Comparison of ENCODE assay signal across 9 mouse cellular contexts in the genomic region with DNA sequence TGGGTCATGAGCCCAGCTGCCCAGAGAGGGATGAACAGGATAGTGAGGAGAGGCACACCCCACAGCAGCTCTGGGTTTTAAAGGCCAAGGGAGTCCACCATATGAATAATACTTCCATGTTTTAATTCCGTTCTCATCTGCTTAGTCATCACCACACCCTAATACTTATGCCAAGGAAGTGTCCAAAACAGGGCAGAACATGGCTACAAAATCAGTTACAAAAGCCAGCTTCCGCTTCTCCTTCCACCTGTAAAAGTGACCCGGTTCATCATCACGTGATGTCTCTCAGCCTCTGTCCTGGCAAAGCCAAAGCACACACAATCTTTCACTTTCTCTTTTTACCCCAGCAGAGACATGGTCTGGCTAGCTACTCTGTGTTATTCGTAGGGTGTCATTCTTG. TPM values are rescaled to one million over a fixed set of nuclear protein-coding genes. Genes with fewer than 3 reads are reported as not detected.
A peak's percentile ranks its signal among the peaks of the same experiment; 100 is the strongest.
DNase-seq lines count a peak whose midpoint lies in the region; ATAC-seq lines count a peak whose summit lies in the region.
"Had no signal": no experiment of that assay in that cellular context is flagged by ENCODE, and none has a peak within 500 bp of the region (broad histone marks: within the 10 kb centered on the region; RNA-seq: fewer than 3 reads in every experiment).

No protein-coding gene starts in this region.

- no peak overlapping the region for H3K4me2 ChIP-seq in kidney, embryonic 14.5 days (replicated peaks; ENCODE audit: low read depth, low read length)
- peak overlapping the region; percentile 29 for H3K4me2 ChIP-seq in liver, embryonic 13.5 days
- H3K4me2 ChIP-seq in forebrain, embryonic 12.5 days: no peak overlapping the region

- no peaks in the 10 kb centered on the region for H3K9me3 ChIP-seq in kidney, embryonic 14.5 days (ENCODE audit: control insufficient read depth, low read length)
- no peaks in the 10 kb centered on the region for H3K9me3 ChIP-seq in liver, embryonic 13.5 days (replicated peaks)
- no peaks in the 10 kb centered on the region for H3K9me3 ChIP-seq in forebrain, embryonic 12.5 days

- H3K27ac ChIP-seq in kidney, embryonic 14.5 days (ENCODE audit: low read depth, low read length): no peak overlapping the region
- H3K27ac ChIP-seq in liver, embryonic 13.5 days: no peak overlapping the region
- no peak overlapping the region for H3K27ac ChIP-seq in forebrain, embryonic 12.5 days

- no peaks in the 10 kb centered on the region for H3K27me3 ChIP-seq in kidney, embryonic 14.5 days (ENCODE audit: control insufficient read depth, insufficient read depth, low read length)
- H3K27me3 ChIP-seq in liver, embryonic 13.5 days: no peaks in the 10 kb centered on the region
- H3K27me3 ChIP-seq in forebrain, embryonic 12.5 days: no peaks in the 10 kb centered on the region

- no peak for ATAC-seq in kidney, embryonic 14.5 days (ENCODE audit: low FRiP score, low TSS enrichment)
- no peak; the same call in 1 of the 2 replicates for ATAC-seq in liver, embryonic 13.5 days (ENCODE audit: low read depth)
- ATAC-seq in forebrain, embryonic 12.5 days (ENCODE audit: low FRiP score): no peak
- ATAC-seq: intestine, postnatal 0 days had no signal

- no peak overlapping the region for H3K4me3 ChIP-seq in kidney, embryonic 14.5 days (ENCODE audit: low read length)
- H3K4me3 ChIP-seq in liver, embryonic 13.5 days (replicated peaks): no peak overlapping the region
- no peak overlapping the region for H3K4me3 ChIP-seq in forebrain, embryonic 12.5 days (replicated peaks)

- H3K9ac ChIP-seq in kidney, embryonic 14.5 days (ENCODE audit: low read depth, low read length): no peak overlapping the region
- no peak overlapping the region for H3K9ac ChIP-seq in liver, embryonic 13.5 days
- no peak overlapping the region for H3K9ac ChIP-seq in forebrain, embryonic 12.5 days

- H3K36me3 ChIP-seq in kidney, embryonic 14.5 days (ENCODE audit: control insufficient read depth, insufficient read depth, low read length): no peaks in the 10 kb centered on the region
- no peaks in the 10 kb centered on the region for H3K36me3 ChIP-seq in liver, embryonic 13.5 days
- no peaks in the 10 kb centered on the region for H3K36me3 ChIP-seq in forebrain, embryonic 12.5 days (replicated peaks)

- WGBS in kidney, embryonic 14.5 days: 85% methylated on average over 5 of the region's 5 CpGs
- WGBS in liver, embryonic 13.5 days (ENCODE audit: insufficient replicate concordance): 65% methylated on average over 5 of the region's 5 CpGs
- 89% methylated on average over 5 of the region's 5 CpGs for WGBS in forebrain, embryonic 12.5 days

- H3K4me1 ChIP-seq in kidney, embryonic 14.5 days (ENCODE audit: control insufficient read depth, insufficient read depth, low read length): 0 out of 2 replicates have a peak, but pooled peaks cover 3% of the 10 kb centered on the region
- H3K4me1 ChIP-seq in liver, embryonic 13.5 days (replicated peaks): peaks cover 12% of the 10 kb centered on the region
- H3K4me1 ChIP-seq in forebrain, embryonic 12.5 days: no peaks in the 10 kb centered on the region

- peak; percentile 4 for DNase-seq in kidney, postnatal 10 days
- peak; percentile 69 for DNase-seq in NIH3T3 (ENCODE audit: low read depth)
- DNase-seq in liver, embryonic 13.5 days: no peak
- DNase-seq in skeletal muscle tissue, adult 2 months (ENCODE audit: low read depth, low spot score): peak; percentile 61
- DNase-seq in frontal cortex, postnatal 14 days (ENCODE audit: low spot score in 2 of 2): no peak
- DNase-seq: cerebellum, adult 9-11 months had no signal

RNA-seq across cellular contexts. Expression of gene Fam126a, which starts 8.9 kb away (rescaled TPM):
- polyA plus RNA-seq in kidney, embryonic 14.5 days (2014; fragmentation: Nextera tagmentation; extraction: Ambion mirVana): 10.1 and 26.8 TPM in 2 replicates
- 62.7 and 70.9 TPM in 2 replicates for polyA plus RNA-seq in liver, embryonic 13.5 days (2015; fragmentation: Nextera tagmentation; extraction: Ambion mirVana)
- polyA plus RNA-seq in forebrain, embryonic 12.5 days (2016; fragmentation: Nextera tagmentation; extraction: Ambion mirVana): 52.3 and 55.8 TPM in 2 replicates

Comparison
In these comparisons a context has a peak if more than half of its experiments do, and no peak if none do; other contexts are left out.
1. DNase-seq: peak in kidney, postnatal 10 days (single experiment), NIH3T3 (single experiment) and skeletal muscle tissue, adult 2 months (single experiment); none in liver, embryonic 13.5 days (single experiment) and frontal cortex, postnatal 14 days (0 of 2).